Mouse (Mus musculus): Measurements from ENCODE around the gene Zfp148. TPM values are rescaled to one million over a fixed set of nuclear protein-coding genes. Genes with fewer than 3 reads are reported as not detected.

Zfp148 gene
- polyA plus RNA-seq, 1 experiment: 7.9 TPM

GRCm38 (mm10) chr16:33400943-33401342 lies 20.3 kb downstream of the Zfp148 start:
- no peaks in the 10 kb centered on the region for H3K36me3 ChIP-seq (ENCODE audit: control insufficient read depth, insufficient read depth)
- peak overlapping the region; percentile 21 for H3K4me3 ChIP-seq
- no peaks in the 10 kb centered on the region for H3K27me3 ChIP-seq (ENCODE audit: control insufficient read depth, insufficient read depth, insufficient read length)
- peak overlapping the region; percentile 90 for H3K4me2 ChIP-seq (ENCODE audit: low read depth)
- TF ChIP-seq E2F4 (IDR thresholded peaks at IDR 0.05; ENCODE audit: insufficient read depth) (no peak), SRF (IDR thresholded peaks at IDR 0.05; ENCODE audit: control insufficient read depth, insufficient read length, low read depth) (no peak), POLR2A (IDR thresholded peaks at IDR 0.05; ENCODE audit: insufficient read length, low read depth) (no peak), USF1 (IDR thresholded peaks at IDR 0.05; ENCODE audit: low read depth) (no peak), CEBPB (IDR thresholded peaks at IDR 0.05; ENCODE audit: insufficient read depth, poor library complexity, severe bottlenecking) (no peak), MYOD1 (IDR thresholded peaks at IDR 0.05; ENCODE audit: control insufficient read depth in 1 of 3, insufficient read length in 2 of 3, low read depth in 2 of 3) (no peak), TCF3 (IDR thresholded peaks at IDR 0.05; ENCODE audit: insufficient read length, low read depth) (no peak), POLR2AphosphoS2 (IDR thresholded peaks at IDR 0.05; ENCODE audit: insufficient read length, low read depth) (no peak), MYOG (IDR thresholded peaks at IDR 0.05; ENCODE audit: control insufficient read depth in 1 of 3, insufficient read depth in 1 of 3, insufficient read length in 2 of 3, low read depth in 2 of 3) (no peak), REST (IDR thresholded peaks at IDR 0.05; ENCODE audit: insufficient read depth, insufficient read length) (no peak), TCF12 (IDR thresholded peaks at IDR 0.05; ENCODE audit: insufficient read depth, poor library complexity, severe bottlenecking) (no peak), MAX (IDR thresholded peaks at IDR 0.05; ENCODE audit: low read depth) (no peak)
- peaks cover 100% of the 10 kb centered on the region for H3K79me2 ChIP-seq (ENCODE audit: control insufficient read depth, insufficient read depth)
- no peak overlapping the region for H3ac ChIP-seq (ENCODE audit: control insufficient read depth, insufficient read length)

- Histone ChIP-seq H3ac (ENCODE audit: control insufficient read depth, insufficient read length) (no peak overlapping the region), H3K36me3 (ENCODE audit: control insufficient read depth, insufficient read depth) (no peaks in the 10 kb centered on the region), H3K4me3 (no peak overlapping the region), H3K27me3 (ENCODE audit: control insufficient read depth, insufficient read depth, insufficient read length) (no peaks in the 10 kb centered on the region), H3K4me2 (ENCODE audit: low read depth) (peak overlapping the region; percentile 10), H3K79me2 (ENCODE audit: control insufficient read depth, insufficient read depth) (peaks cover 100% of the 10 kb centered on the region)
- no peak for TF ChIP-seq USF1 (IDR thresholded peaks at IDR 0.05; ENCODE audit: low read depth)
- no peak for TF ChIP-seq MYOD1 (IDR thresholded peaks at IDR 0.05; ENCODE audit: control insufficient read depth in 1 of 3, insufficient read length in 2 of 3, low read depth in 2 of 3)
- TF ChIP-seq POLR2A (IDR thresholded peaks at IDR 0.05; ENCODE audit: insufficient read length, low read depth): no peak
- TF ChIP-seq POLR2AphosphoS2 (IDR thresholded peaks at IDR 0.05; ENCODE audit: insufficient read length, low read depth): no peak
- no peak for TF ChIP-seq REST (IDR thresholded peaks at IDR 0.05; ENCODE audit: insufficient read depth, insufficient read length)
- TF ChIP-seq CEBPB (IDR thresholded peaks at IDR 0.05; ENCODE audit: insufficient read depth, poor library complexity, severe bottlenecking): no peak
- no peak for TF ChIP-seq MAX (IDR thresholded peaks at IDR 0.05; ENCODE audit: low read depth)
- TF ChIP-seq MYOG (IDR thresholded peaks at IDR 0.05; ENCODE audit: control insufficient read depth in 1 of 3, insufficient read depth in 1 of 3, insufficient read length in 2 of 3, low read depth in 2 of 3): no peak
- TF ChIP-seq SRF (IDR thresholded peaks at IDR 0.05; ENCODE audit: control insufficient read depth, insufficient read length, low read depth): no peak
- TF ChIP-seq E2F4 (IDR thresholded peaks at IDR 0.05; ENCODE audit: insufficient read depth): no peak
Measured at GRCm38 (mm10) chr16:33403258-33403657, 22.6 kb downstream of the Zfp148 start.

GRCm38 (mm10) chr16:33404055-33404454 lies 23.4 kb downstream of the Zfp148 start:
- H3K79me2 ChIP-seq (ENCODE audit: control insufficient read depth, insufficient read depth): peaks cover 100% of the 10 kb centered on the region
- no peaks in the 10 kb centered on the region for H3K36me3 ChIP-seq (ENCODE audit: control insufficient read depth, insufficient read depth)
- H3K4me3 ChIP-seq: no peak overlapping the region
- no peaks in the 10 kb centered on the region for H3K27me3 ChIP-seq (ENCODE audit: control insufficient read depth, insufficient read depth, insufficient read length)
- TF ChIP-seq REST (IDR thresholded peaks at IDR 0.05; ENCODE audit: insufficient read depth, insufficient read length): no peak
- no peak for TF ChIP-seq TCF3 (IDR thresholded peaks at IDR 0.05; ENCODE audit: insufficient read length, low read depth)
- TF ChIP-seq USF1 (IDR thresholded peaks at IDR 0.05; ENCODE audit: low read depth): no peak
- H3K4me2 ChIP-seq (ENCODE audit: low read depth): no peak overlapping the region
- no peak overlapping the region for H3ac ChIP-seq (ENCODE audit: control insufficient read depth, insufficient read length)

DNA sequence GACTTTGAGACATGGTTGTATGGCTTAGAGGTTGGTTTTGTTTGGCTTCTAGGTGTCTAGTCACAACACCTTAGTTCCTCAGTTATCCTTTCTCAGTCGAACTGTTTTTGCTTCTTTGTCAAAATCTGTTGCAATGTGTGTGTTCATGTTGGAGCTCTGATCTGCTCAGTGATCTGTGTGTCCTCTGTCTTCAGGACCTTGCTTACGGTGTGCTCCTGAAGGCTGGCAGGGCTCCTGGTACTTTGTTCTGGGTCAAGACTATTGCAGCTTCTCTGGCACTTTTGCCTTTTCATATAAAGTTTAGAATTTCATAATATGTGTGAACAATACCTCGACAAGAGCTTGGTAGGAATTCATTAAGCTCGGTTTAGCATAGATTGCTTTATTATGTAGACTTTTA lies 24.9 kb downstream of the Zfp148 start:
- TF ChIP-seq MYOD1 (IDR thresholded peaks at IDR 0.05; ENCODE audit: control insufficient read depth in 1 of 3, insufficient read length in 2 of 3, low read depth in 2 of 3) (no peak), MYOG (IDR thresholded peaks at IDR 0.05; ENCODE audit: control insufficient read depth in 1 of 3, insufficient read depth in 1 of 3, insufficient read length in 2 of 3, low read depth in 2 of 3) (no peak), POLR2AphosphoS2 (IDR thresholded peaks at IDR 0.05; ENCODE audit: insufficient read length, low read depth) (no peak)
- no peaks in the 10 kb centered on the region for H3K27me3 ChIP-seq (ENCODE audit: control insufficient read depth, insufficient read depth, insufficient read length)
- peaks cover 100% of the 10 kb centered on the region for H3K79me2 ChIP-seq (ENCODE audit: control insufficient read depth, insufficient read depth)
- H3K4me2 ChIP-seq (ENCODE audit: low read depth): no peak overlapping the region
- no peak overlapping the region for H3ac ChIP-seq (ENCODE audit: control insufficient read depth, insufficient read length)
- no peaks in the 10 kb centered on the region for H3K36me3 ChIP-seq (ENCODE audit: control insufficient read depth, insufficient read depth)
- H3K4me3 ChIP-seq: no peak overlapping the region

GRCm38 (mm10) chr16:33410151-33410550 lies 29.5 kb downstream of the Zfp148 start:
- TF ChIP-seq TCF12 (IDR thresholded peaks at IDR 0.05; ENCODE audit: insufficient read depth, poor library complexity, severe bottlenecking) (no peak), TCF3 (IDR thresholded peaks at IDR 0.05; ENCODE audit: insufficient read length, low read depth) (no peak)
- Histone ChIP-seq H3K4me2 (ENCODE audit: low read depth) (no peak overlapping the region), H3K79me2 (ENCODE audit: control insufficient read depth, insufficient read depth) (peaks cover 100% of the 10 kb centered on the region), H3ac (ENCODE audit: control insufficient read depth, insufficient read length) (no peak overlapping the region), H3K36me3 (ENCODE audit: control insufficient read depth, insufficient read depth) (no peaks in the 10 kb centered on the region), H3K4me3 (no peak overlapping the region), H3K27me3 (ENCODE audit: control insufficient read depth, insufficient read depth, insufficient read length) (no peaks in the 10 kb centered on the region)
